Mouse (Mus musculus): ENCODE results near the gene Prkag3. TPM values are rescaled to one million over a fixed set of nuclear protein-coding genes. Genes with fewer than 3 reads are reported as not detected.

The Prkag3 gene
- polyA plus RNA-seq, 1 experiment from 2014 or later, result not detected

DNA sequence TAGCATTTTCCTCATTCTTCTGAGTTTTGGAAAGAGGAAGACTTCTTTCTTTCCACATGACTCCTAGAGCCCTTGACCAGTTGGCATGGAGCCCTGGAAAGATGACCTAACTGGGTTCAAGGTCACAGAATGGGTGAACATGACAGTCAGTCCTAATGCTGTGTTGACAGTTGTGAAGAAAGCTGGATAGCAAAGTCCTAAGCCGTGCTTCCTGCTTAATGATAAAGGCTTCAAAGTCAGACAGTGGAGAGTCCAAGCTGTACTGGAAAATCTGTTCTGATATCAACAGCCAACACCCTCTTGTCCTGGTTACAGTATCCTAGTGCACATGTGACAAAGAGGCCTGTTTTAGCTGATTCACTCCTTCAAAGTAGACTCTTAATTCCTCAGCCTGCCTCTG lies 50.2 kb downstream of the Prkag3 start:
- H3K27ac ChIP-seq, result no peak overlapping the region
- no peak overlapping the region for H3K4me3 ChIP-seq
- H3K4me1 ChIP-seq (replicated peaks), result no peaks in the 10 kb centered on the region
- WGBS, result 91% methylated on average over 1 of the region's 1 CpGs
- no peak for DNase-seq (ENCODE audit: low spot score)
- no peaks in the 10 kb centered on the region for H3K9me3 ChIP-seq
- no peaks in the 10 kb centered on the region for H3K27me3 ChIP-seq (ENCODE audit: insufficient read depth, poor library complexity, severe bottlenecking)
- peaks cover 90% of the 10 kb centered on the region for H3K36me3 ChIP-seq

DNA sequence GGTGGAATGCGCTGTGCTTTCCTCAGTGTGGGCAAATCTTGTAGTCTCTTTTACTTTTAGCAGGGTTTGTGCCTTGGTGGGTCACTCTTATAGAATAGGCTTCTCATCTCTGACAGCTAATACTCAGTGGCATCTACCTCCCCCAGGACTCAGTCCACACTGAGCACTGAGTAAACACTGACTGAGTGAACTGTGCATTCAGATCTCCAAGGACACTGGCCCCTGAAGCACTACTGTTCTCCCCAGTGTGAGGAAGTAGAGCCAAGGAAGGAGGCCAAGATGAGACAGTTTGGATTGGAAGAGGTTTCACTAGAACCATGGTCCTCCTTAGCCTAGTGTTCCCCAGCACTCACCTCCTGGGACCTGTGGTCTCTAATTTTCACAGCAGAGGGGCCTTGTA lies 50.7 kb downstream of the Prkag3 start:
- no peak for DNase-seq (ENCODE audit: low spot score)
- H3K27ac ChIP-seq, result no peak overlapping the region
- H3K27me3 ChIP-seq (ENCODE audit: insufficient read depth, poor library complexity, severe bottlenecking), result no peaks in the 10 kb centered on the region
- no peaks in the 10 kb centered on the region for H3K4me1 ChIP-seq (replicated peaks)
- H3K4me3 ChIP-seq, result no peak overlapping the region
- peaks cover 94% of the 10 kb centered on the region for H3K36me3 ChIP-seq
- no peaks in the 10 kb centered on the region for H3K9me3 ChIP-seq
- WGBS, result 95% methylated on average over 1 of the region's 1 CpGs

DNA sequence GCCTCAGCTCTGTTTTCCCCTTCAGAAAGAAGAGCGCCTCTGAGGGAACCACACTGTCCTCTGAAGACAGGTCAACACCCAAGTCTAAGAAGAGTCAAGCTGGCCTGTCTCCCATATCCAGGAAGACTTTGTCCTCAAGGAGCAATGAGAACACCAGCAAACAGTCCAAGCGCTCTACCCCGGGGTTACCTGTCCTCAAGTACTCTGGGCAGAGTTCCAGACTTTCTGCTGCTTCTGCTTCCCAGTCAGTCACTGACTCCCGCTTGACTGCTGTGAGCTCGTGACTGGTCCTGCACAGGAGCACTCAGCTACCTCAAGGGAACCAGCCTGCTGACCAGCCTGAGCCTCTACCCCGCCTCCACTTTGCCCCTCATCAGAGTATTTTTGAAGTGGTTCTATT lies 51.6 kb downstream of the Prkag3 start:
- H3K4me3 ChIP-seq, result no peak overlapping the region
- no peaks in the 10 kb centered on the region for H3K9me3 ChIP-seq
- H3K27me3 ChIP-seq (ENCODE audit: insufficient read depth, poor library complexity, severe bottlenecking), result no peaks in the 10 kb centered on the region
- WGBS, result 95% methylated on average over 6 of the region's 6 CpGs
- peaks cover 94% of the 10 kb centered on the region for H3K36me3 ChIP-seq
- no peak overlapping the region for H3K27ac ChIP-seq
- DNase-seq (ENCODE audit: low spot score), result no peak
- H3K4me1 ChIP-seq (replicated peaks), result no peaks in the 10 kb centered on the region

DNA sequence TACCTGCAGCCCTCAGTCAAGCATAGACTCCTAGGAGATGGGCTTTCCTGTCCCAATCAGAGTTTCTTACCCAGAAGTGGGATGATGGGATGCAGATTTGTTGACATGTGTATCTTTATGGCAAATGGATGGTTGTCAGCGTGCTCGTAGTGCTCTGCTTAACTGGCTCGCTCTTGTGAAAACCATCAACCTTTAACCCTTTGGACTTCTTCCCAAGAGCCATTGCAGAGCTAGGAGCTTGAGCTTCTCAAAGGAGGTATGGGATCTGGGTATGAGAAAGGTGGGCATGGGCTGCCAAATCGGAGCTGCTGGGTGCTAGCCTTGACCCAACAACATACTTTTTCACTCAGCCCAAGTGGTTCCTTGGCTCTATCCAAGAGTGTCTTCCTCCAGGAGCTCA lies 53.2 kb downstream of the Prkag3 start:
- no peaks in the 10 kb centered on the region for H3K9me3 ChIP-seq
- WGBS, result 98% methylated on average over 4 of the region's 4 CpGs
- no peak for DNase-seq (ENCODE audit: low spot score)
- no peaks in the 10 kb centered on the region for H3K27me3 ChIP-seq (ENCODE audit: insufficient read depth, poor library complexity, severe bottlenecking)
- H3K4me3 ChIP-seq, result no peak overlapping the region
- H3K36me3 ChIP-seq, result peaks cover 95% of the 10 kb centered on the region
- no peak overlapping the region for H3K27ac ChIP-seq
- H3K4me1 ChIP-seq (replicated peaks), result no peaks in the 10 kb centered on the region

DNA sequence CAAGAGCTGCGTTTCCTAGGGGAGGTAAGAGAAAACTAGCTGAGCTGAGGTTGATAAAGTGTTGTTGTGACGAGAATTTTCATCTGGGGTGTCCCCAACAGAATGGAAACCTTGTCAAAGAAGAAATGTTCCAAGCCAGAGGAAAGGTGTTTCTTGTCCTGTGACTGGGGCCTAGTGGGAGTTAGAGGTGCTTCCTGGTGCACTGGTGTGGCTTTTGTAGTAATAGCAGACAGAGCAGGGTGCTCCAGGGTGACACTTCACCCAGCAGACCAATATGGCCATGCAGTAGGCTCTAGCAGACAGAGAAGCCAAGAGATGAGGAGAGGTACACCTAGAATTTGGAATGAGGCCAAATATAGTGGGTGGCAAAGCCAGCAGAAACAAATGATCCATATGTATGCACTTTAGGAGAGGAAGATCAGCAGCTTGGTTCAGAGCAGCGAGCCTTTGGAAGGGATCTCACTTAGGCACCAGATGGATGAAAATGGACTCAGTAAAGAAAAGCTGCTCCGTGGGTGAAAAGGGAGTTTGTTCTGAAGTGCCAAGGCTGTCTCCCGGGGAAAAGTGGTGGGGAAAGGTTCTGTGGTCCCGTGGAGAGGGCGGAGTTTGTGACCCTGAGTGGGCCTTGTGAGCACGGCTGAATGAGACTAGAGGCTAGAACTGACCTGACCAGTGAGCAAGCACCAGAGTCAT lies 55.0 kb downstream of the Prkag3 start:
- no peak for DNase-seq (ENCODE audit: low spot score)
- Histone ChIP-seq H3K27ac (no peak overlapping the region), H3K36me3 (peaks cover 96% of the 10 kb centered on the region), H3K27me3 (ENCODE audit: insufficient read depth, poor library complexity, severe bottlenecking) (no peaks in the 10 kb centered on the region), H3K4me3 (no peak overlapping the region), H3K4me1 (replicated peaks) (no peaks in the 10 kb centered on the region), H3K9me3 (no peaks in the 10 kb centered on the region)
- 94% methylated on average over 8 of the region's 8 CpGs for WGBS

Other genes starting within 250 kb of the Prkag3 start
- 84.6 and 100 TPM in 2 replicates for gene Cnot9, start 243.2 kb downstream of the Prkag3 start, polyA plus RNA-seq (2016; fragmentation: Nextera tagmentation; extraction: Ambion mirVana)
- 1.1 and 1.3 TPM in 2 replicates for gene Plcd4, start 206.3 kb downstream of the Prkag3 start, polyA plus RNA-seq (2016; fragmentation: Nextera tagmentation; extraction: Ambion mirVana)
- gene Usp37, start 204.9 kb downstream of the Prkag3 start, polyA plus RNA-seq (2016; fragmentation: Nextera tagmentation; extraction: Ambion mirVana), result 34.0 and 45.5 TPM in 2 replicates
- gene Zfp142, start 161.0 kb downstream of the Prkag3 start, polyA plus RNA-seq (2016; fragmentation: Nextera tagmentation; extraction: Ambion mirVana), result 8.7 and 9.6 TPM in 2 replicates
- gene Bcs1l, start 160.9 kb downstream of the Prkag3 start, polyA plus RNA-seq (2016; fragmentation: Nextera tagmentation; extraction: Ambion mirVana), result 17.4 and 19.4 TPM in 2 replicates
- 33.0 and 37.2 TPM in 2 replicates for gene Rnf25, start 147.8 kb downstream of the Prkag3 start, polyA plus RNA-seq (2016; fragmentation: Nextera tagmentation; extraction: Ambion mirVana)
- 15.3 and 21.8 TPM in 2 replicates for gene Stk36, start 147.8 kb downstream of the Prkag3 start, polyA plus RNA-seq (2016; fragmentation: Nextera tagmentation; extraction: Ambion mirVana)
- 35.7 and 48.5 TPM in 2 replicates for gene Ttll4, start 87.5 kb downstream of the Prkag3 start, polyA plus RNA-seq (2016; fragmentation: Nextera tagmentation; extraction: Ambion mirVana)
- 7.4 and 8.4 TPM in 2 replicates for gene Cyp27a1, start 35.6 kb downstream of the Prkag3 start, polyA plus RNA-seq (2016; fragmentation: Nextera tagmentation; extraction: Ambion mirVana)
- 15.5 and 18.2 TPM in 2 replicates for gene Wnt6, start 22.7 kb upstream of the Prkag3 start, polyA plus RNA-seq (2016; fragmentation: Nextera tagmentation; extraction: Ambion mirVana)
- gene Wnt10a, start 42.3 kb upstream of the Prkag3 start, polyA plus RNA-seq (2016; fragmentation: Nextera tagmentation; extraction: Ambion mirVana), result 0.87 and 1.6 TPM in 2 replicates
- 0.96 and 2.6 TPM in 2 replicates for gene Cdk5r2, start 105.7 kb upstream of the Prkag3 start, polyA plus RNA-seq (2016; fragmentation: Nextera tagmentation; extraction: Ambion mirVana)
- 0.25 and 0.89 TPM in 2 replicates for gene Fev, start 136.2 kb upstream of the Prkag3 start, polyA plus RNA-seq (2016; fragmentation: Nextera tagmentation; extraction: Ambion mirVana)
- gene Cryba2, start 143.9 kb upstream of the Prkag3 start, polyA plus RNA-seq (2016; fragmentation: Nextera tagmentation; extraction: Ambion mirVana), result not detected in 2 replicates
- 0.50 and 1.7 TPM in 2 replicates for gene Cfap65, start 186.4 kb upstream of the Prkag3 start, polyA plus RNA-seq (2016; fragmentation: Nextera tagmentation; extraction: Ambion mirVana)
- gene Ihh, start 202.5 kb upstream of the Prkag3 start, polyA plus RNA-seq (2016; fragmentation: Nextera tagmentation; extraction: Ambion mirVana), result 0.12 TPM in 2 replicates